9 mouse cellular contexts compared by ENCODE assay signal in the genomic region with DNA sequence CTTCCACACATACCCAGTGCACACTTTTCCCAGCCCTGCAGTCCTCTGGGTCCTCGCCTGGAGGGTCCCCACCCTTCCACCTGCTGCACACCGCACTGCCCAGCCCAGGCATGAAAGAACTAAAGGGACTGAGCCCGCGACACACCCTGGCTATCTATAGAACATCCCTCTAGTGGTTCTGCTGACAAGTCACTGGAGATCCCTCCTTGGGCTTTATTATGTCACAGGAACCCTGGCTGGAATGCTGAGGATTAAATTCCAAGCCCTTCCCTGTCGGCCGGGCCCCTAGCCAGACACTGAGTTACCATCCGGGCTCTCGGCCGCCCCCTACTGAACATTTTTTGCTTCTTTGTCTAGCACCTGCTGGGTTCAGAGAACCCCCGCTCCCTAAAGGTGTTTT.
DNase-seq lines count a peak whose midpoint lies in the region; ATAC-seq and TF ChIP-seq lines count a peak whose summit lies in the region.
"Had no signal": no experiment of that assay in that cellular context is flagged by ENCODE, and none has a peak within 500 bp of the region (broad histone marks: within the 10 kb centered on the region; RNA-seq: fewer than 3 reads in every experiment).

No protein-coding gene starts in this region.

- H3K4me1 ChIP-seq in embryonic facial prominence, embryonic 10.5 days = peaks cover 3% of the 10 kb centered on the region; the same call in 1 of the 2 replicates
- H3K4me1 ChIP-seq in lung, embryonic 14.5 days (ENCODE audit: insufficient read depth) = no peaks in the 10 kb centered on the region
- H3K4me1 ChIP-seq: midbrain, embryonic 12.5 days had no signal

- H3K27ac ChIP-seq in embryonic facial prominence, embryonic 10.5 days (replicated peaks) = no peak overlapping the region
- H3K27ac ChIP-seq in lung, embryonic 14.5 days (ENCODE audit: low read depth) = no peak overlapping the region
- H3K27ac ChIP-seq: midbrain, embryonic 12.5 days had no signal

- in situ Hi-C loops in Patski (cut with MboI; ENCODE audit: low pct_unique_long_range_greater_than_20kb) = no loop called here

- WGBS in embryonic facial prominence, embryonic 10.5 days = 44% methylated on average over 10 of the region's 10 CpGs
- 38% methylated on average over 10 of the region's 10 CpGs for WGBS in lung, embryonic 14.5 days

- intact Hi-C loops in heart, postnatal 36 days (cut with DNase I) = loop anchor here (5.0 to 10.0 kb wide), 2 partner anchors 57 to 240 kb away; no protein-coding TSS in a partner anchor

- H3K4me2 ChIP-seq in lung, embryonic 14.5 days = no peak overlapping the region
- H3K4me2 ChIP-seq: midbrain, embryonic 12.5 days had no signal

- no peak overlapping the region for H3K4me3 ChIP-seq in embryonic facial prominence, embryonic 10.5 days
- H3K4me3 ChIP-seq in lung, embryonic 14.5 days (ENCODE audit: low read depth, low read length) = no peak overlapping the region
- H3K4me3 ChIP-seq: midbrain, embryonic 12.5 days had no signal

- H3K36me3 ChIP-seq in embryonic facial prominence, embryonic 10.5 days (replicated peaks) = no peaks in the 10 kb centered on the region
- no peaks in the 10 kb centered on the region for H3K36me3 ChIP-seq in lung, embryonic 14.5 days (ENCODE audit: insufficient read depth)
- H3K36me3 ChIP-seq: midbrain, embryonic 12.5 days had no signal

- H3K9me3 ChIP-seq in embryonic facial prominence, embryonic 10.5 days = no peaks in the 10 kb centered on the region
- H3K9me3 ChIP-seq in lung, embryonic 14.5 days (ENCODE audit: low read depth, low read length) = no peaks in the 10 kb centered on the region
- H3K9me3 ChIP-seq: midbrain, embryonic 12.5 days had no signal

- POLR2A ChIA-PET in Patski (lab: Charles Lee) = no interaction called here

- peak; percentile 69 for TF ChIP-seq CTCF in Patski (IDR thresholded peaks at IDR 0.05)
- peak; percentile 41 for TF ChIP-seq CTCF in lung, embryonic 14.5 days (IDR thresholded peaks at IDR 0.05; ENCODE audit: low read depth)

- H3K9ac ChIP-seq in lung, embryonic 14.5 days = no peak overlapping the region
- H3K9ac ChIP-seq: midbrain, embryonic 12.5 days had no signal

- no peaks in the 10 kb centered on the region for H3K27me3 ChIP-seq in Patski
- H3K27me3 ChIP-seq in embryonic facial prominence, embryonic 10.5 days (replicated peaks; ENCODE audit: low read depth, poor library complexity, severe bottlenecking) = no peaks in the 10 kb centered on the region
- no peaks in the 10 kb centered on the region for H3K27me3 ChIP-seq in lung, embryonic 14.5 days (ENCODE audit: insufficient read depth, low read length)
- H3K27me3 ChIP-seq: midbrain, embryonic 12.5 days had no signal

- DNase-seq in layer of hippocampus, postnatal 10 days (ENCODE audit: low spot score in 2 of 2) = peak; percentile 46 to 50
- DNase-seq in layer of hippocampus, adult 11-12 months (ENCODE audit: low spot score) = no peak
- DNase-seq in Patski (ENCODE audit: low read depth, low spot score) (no peak), MN1 (ENCODE audit: low spot score) (no peak), adipocyte (ENCODE audit: low spot score) (no peak)
- DNase-seq in embryonic facial prominence, embryonic 10.5 days (ENCODE audit: low spot score) = peak; percentile 58
- DNase-seq in heart, postnatal 36 days = peak; percentile 52 to 62
- peak; percentile 62 for DNase-seq in lung, embryonic 14.5 days

- CTCF ChIA-PET in Patski (lab: Charles Lee) = interaction anchor here (1.0 to 2.1 kb wide), 2 partner anchors 11 to 296 kb away, joined by 3 to 7 read pairs; no protein-coding TSS in a partner anchor

- ATAC-seq in Patski = peak; percentile 24
- ATAC-seq in lung, embryonic 14.5 days (ENCODE audit: insufficient read depth) = no peak

Comparison
In these comparisons a context has a peak if more than half of its experiments do, and no peak if none do; other contexts are left out.
1. DNase-seq: peak in layer of hippocampus, postnatal 10 days (2 of 2), embryonic facial prominence, embryonic 10.5 days (single experiment), heart, postnatal 36 days (2 of 2) and lung, embryonic 14.5 days (single experiment); none in layer of hippocampus, adult 11-12 months (single experiment), Patski (single experiment), MN1 (single experiment) and adipocyte (single experiment).